ENCODE assay signal across 9 mouse cellular contexts in the genomic region with DNA sequence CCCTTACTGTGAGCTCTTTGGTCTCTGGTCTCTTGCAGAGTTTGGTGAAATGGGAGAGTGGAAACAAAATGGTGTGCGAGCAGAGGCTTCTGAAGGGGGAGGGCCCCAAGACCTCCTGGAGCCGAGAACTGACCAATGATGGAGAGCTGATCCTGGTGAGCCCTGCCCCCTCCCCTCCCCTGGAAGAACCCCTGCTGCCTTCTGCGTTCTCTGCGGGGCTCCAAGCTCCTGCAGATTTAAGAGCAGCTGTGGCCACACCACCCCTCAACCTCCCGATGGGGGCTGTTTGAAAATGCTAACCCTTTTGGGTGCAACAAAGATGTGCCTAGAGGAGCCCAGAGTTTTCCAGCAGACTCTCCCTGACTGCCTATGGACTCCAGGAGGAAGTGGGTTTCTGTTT. TPM values are rescaled to one million over a fixed set of nuclear protein-coding genes. Genes with fewer than 3 reads are reported as not detected.
DNase-seq lines count a peak whose midpoint lies in the region; ATAC-seq and TF ChIP-seq lines count a peak whose summit lies in the region.
"Had no signal": no experiment of that assay in that cellular context is flagged by ENCODE, and none has a peak within 500 bp of the region (broad histone marks: within the 10 kb centered on the region; RNA-seq: fewer than 3 reads in every experiment).

No protein-coding gene starts in this region.

- DNase-seq in lung, postnatal 10 days: peak; percentile 68
- DNase-seq in lung, adult 2 months: no peak
- peak; percentile 24 for DNase-seq in heart, postnatal 4 days
- DNase-seq in stomach, postnatal 0 days (ENCODE audit: low spot score): peak; percentile 19
- no peak for DNase-seq in spleen, adult 18-20 months
- DNase-seq in cerebellum, adult 9-11 months: no peak
- no peak for DNase-seq in thymus, postnatal 14 days

- H3K4me2 ChIP-seq in liver, embryonic 12.5 days: peak overlapping the region; percentile 55
- peak overlapping the region; percentile 47 for H3K4me2 ChIP-seq in stomach, postnatal 0 days (replicated peaks; ENCODE audit: low read depth)

- H3K36me3 ChIP-seq in liver, embryonic 12.5 days: no peaks in the 10 kb centered on the region
- no peaks in the 10 kb centered on the region for H3K36me3 ChIP-seq in stomach, postnatal 0 days (ENCODE audit: control insufficient read depth, insufficient read depth, low read length)

- no peak for TF ChIP-seq CTCF in lung, adult 2 months (IDR thresholded peaks at IDR 0.05; ENCODE audit: insufficient read depth, low read length)
- TF ChIP-seq CTCF in stomach, postnatal 0 days (IDR thresholded peaks at IDR 0.05; ENCODE audit: low read depth): no peak

- no peak overlapping the region for H3K9ac ChIP-seq in liver, embryonic 12.5 days
- peak overlapping the region; percentile 41; the same call in 1 of the 2 replicates for H3K9ac ChIP-seq in stomach, postnatal 0 days (ENCODE audit: low read length)

- no peaks in the 10 kb centered on the region for H3K4me1 ChIP-seq in lung, adult 2 months (ENCODE audit: control insufficient read depth, insufficient read depth, low read length)
- H3K4me1 ChIP-seq in liver, embryonic 12.5 days: peaks cover 23% of the 10 kb centered on the region
- H3K4me1 ChIP-seq in stomach, postnatal 0 days (replicated peaks; ENCODE audit: control insufficient read depth, insufficient read depth): no peaks in the 10 kb centered on the region; the same call in none of the 2 replicates

- ATAC-seq in liver, embryonic 12.5 days: peak; percentile 42; the same call in 1 of the 2 replicates
- peak; percentile 68; the same call in 1 of the 2 replicates for ATAC-seq in stomach, postnatal 0 days (ENCODE audit: low FRiP score, low TSS enrichment)

- peaks cover 95% of the 10 kb centered on the region for H3K27me3 ChIP-seq in liver, embryonic 12.5 days (replicated peaks)
- H3K27me3 ChIP-seq in stomach, postnatal 0 days (ENCODE audit: control insufficient read depth, insufficient read depth, low read length): no peaks in the 10 kb centered on the region

- 20% methylated on average over 5 of the region's 5 CpGs for WGBS in lung, adult 2 months
- WGBS in liver, embryonic 12.5 days (ENCODE audit: insufficient replicate concordance): 1% methylated on average over 5 of the region's 5 CpGs
- WGBS in stomach, postnatal 0 days: 9% methylated on average over 5 of the region's 5 CpGs

- TF ChIP-seq POLR2A in lung, adult 2 months (IDR thresholded peaks at IDR 0.05; ENCODE audit: borderline replicate concordance, extremely low read depth, low read depth, low read length): no peak

- H3K9me3 ChIP-seq in liver, embryonic 12.5 days (replicated peaks): no peaks in the 10 kb centered on the region
- no peaks in the 10 kb centered on the region for H3K9me3 ChIP-seq in stomach, postnatal 0 days (ENCODE audit: control insufficient read depth, low read length)

- H3K4me3 ChIP-seq in lung, adult 2 months (replicated peaks; ENCODE audit: extremely low read depth, low read depth, low read length): no peak overlapping the region
- peak overlapping the region; percentile 29 for H3K4me3 ChIP-seq in liver, embryonic 12.5 days
- H3K4me3 ChIP-seq in stomach, postnatal 0 days (ENCODE audit: low read depth, low read length): peak overlapping the region; percentile 23

- TF ChIP-seq EP300 in stomach, postnatal 0 days (optimal IDR thresholded peaks at IDR 0.05): no peak

- H3K27ac ChIP-seq in liver, embryonic 12.5 days: no peak overlapping the region
- H3K27ac ChIP-seq in stomach, postnatal 0 days (replicated peaks): peak overlapping the region; percentile 61; the same call in 1 of the 2 replicates
- H3K27ac ChIP-seq: macrophage had no signal

RNA-seq across cellular contexts. Expression of a gene that starts 4.0 kb away (rescaled TPM):
- polyA plus RNA-seq in lung, adult 2 months (2012; rRNA removed): 15.1 TPM in 1 of 2 replicates, not detected in the other
- total RNA-seq in heart, postnatal 4 days (2021): 1 to 10 TPM in 1 of 2 experiments, under 1 TPM in 1; 0.91 to 1.0 TPM
- polyA plus RNA-seq in liver, embryonic 12.5 days (2016; fragmentation: Nextera tagmentation; extraction: Ambion mirVana): 3.9 and 6.5 TPM in 2 replicates
- polyA plus RNA-seq in stomach, postnatal 0 days (2015; fragmentation: Nextera tagmentation; extraction: Ambion mirVana): 40.4 and 44.3 TPM in 2 replicates
- polyA plus RNA-seq: macrophage had no signal

RNA-seq across cellular contexts. Expression of a gene that starts 18.4 kb away (rescaled TPM):
- 26.4 and 31.4 TPM in 2 replicates for polyA plus RNA-seq in lung, adult 2 months (2012; rRNA removed)
- total RNA-seq in heart, postnatal 4 days (2021): 10 to 100 TPM; 66.5 to 70.4 TPM
- polyA plus RNA-seq in liver, embryonic 12.5 days (2016; fragmentation: Nextera tagmentation; extraction: Ambion mirVana): 7.2 and 7.3 TPM in 2 replicates
- 5.3 and 5.7 TPM in 2 replicates for polyA plus RNA-seq in stomach, postnatal 0 days (2015; fragmentation: Nextera tagmentation; extraction: Ambion mirVana)

RNA-seq across cellular contexts. Expression of a gene that starts 21.9 kb away (rescaled TPM):
- 28.3 and 29.7 TPM in 2 replicates for polyA plus RNA-seq in lung, adult 2 months (2012; rRNA removed)
- 1 to 10 TPM; 7.7 to 8.9 TPM for total RNA-seq in heart, postnatal 4 days (2021)
- 11.1 and 11.4 TPM in 2 replicates for polyA plus RNA-seq in liver, embryonic 12.5 days (2016; fragmentation: Nextera tagmentation; extraction: Ambion mirVana)
- 7.1 and 7.6 TPM in 2 replicates for polyA plus RNA-seq in stomach, postnatal 0 days (2015; fragmentation: Nextera tagmentation; extraction: Ambion mirVana)

RNA-seq across cellular contexts. Expression of a gene that starts 22.3 kb away (rescaled TPM):
- 10.7 and 12.8 TPM in 2 replicates for polyA plus RNA-seq in lung, adult 2 months (2012; rRNA removed)
- total RNA-seq in heart, postnatal 4 days (2021): 10 to 100 TPM; 20.1 to 21.2 TPM
- polyA plus RNA-seq in liver, embryonic 12.5 days (2016; fragmentation: Nextera tagmentation; extraction: Ambion mirVana): 51.9 and 52.2 TPM in 2 replicates
- polyA plus RNA-seq in stomach, postnatal 0 days (2015; fragmentation: Nextera tagmentation; extraction: Ambion mirVana): 20.2 and 21.5 TPM in 2 replicates

RNA-seq across cellular contexts. Expression of a gene that starts 33.1 kb away (rescaled TPM):
- polyA plus RNA-seq in lung, adult 2 months (2012; rRNA removed): 26.7 and 45.8 TPM in 2 replicates
- 10 to 100 TPM; 68.2 to 68.9 TPM for total RNA-seq in heart, postnatal 4 days (2021)
- 57.0 and 57.3 TPM in 2 replicates for polyA plus RNA-seq in liver, embryonic 12.5 days (2016; fragmentation: Nextera tagmentation; extraction: Ambion mirVana)
- 61.4 and 63.4 TPM in 2 replicates for polyA plus RNA-seq in stomach, postnatal 0 days (2015; fragmentation: Nextera tagmentation; extraction: Ambion mirVana)

Comparison
In these comparisons a context has a peak if more than half of its experiments do, and no peak if none do; other contexts are left out.
1. DNase-seq: peak in lung, postnatal 10 days (single experiment), heart, postnatal 4 days (single experiment) and stomach, postnatal 0 days (single experiment); none in lung, adult 2 months (single experiment), spleen, adult 18-20 months (0 of 2), cerebellum, adult 9-11 months (single experiment) and thymus, postnatal 14 days (single experiment).